8 mouse cellular contexts compared by ENCODE assay signal in the genomic region with DNA sequence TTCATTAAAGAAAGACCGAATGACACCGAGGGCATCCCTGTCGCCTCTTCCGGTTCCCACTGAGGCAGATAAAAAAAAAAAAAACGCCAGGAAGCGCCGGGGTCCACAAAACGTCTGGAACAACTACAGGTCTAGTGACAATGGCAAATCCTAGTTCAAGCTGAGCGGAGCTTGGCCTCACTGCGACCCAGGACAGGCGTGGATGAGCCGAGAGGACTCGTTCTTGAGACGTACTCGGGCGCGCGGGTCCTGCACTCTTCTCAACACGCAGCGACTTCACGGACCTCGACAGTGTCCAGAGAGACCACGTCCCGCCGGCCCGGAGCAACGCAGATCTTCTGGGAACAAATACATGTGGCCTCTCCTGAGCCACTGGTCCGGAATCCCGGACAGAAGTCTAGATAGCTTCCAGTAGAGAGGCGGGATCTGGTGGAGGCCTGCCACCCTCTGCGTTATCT. TPM values are rescaled to one million over a fixed set of nuclear protein-coding genes. Genes with fewer than 3 reads are reported as not detected.
DNase-seq lines count a peak whose midpoint lies in the region; ATAC-seq and TF ChIP-seq lines count a peak whose summit lies in the region.

No protein-coding gene starts in this region.

- peaks cover 26% of the 10 kb centered on the region for H3K27me3 ChIP-seq in kidney, embryonic 14.5 days (ENCODE audit: control insufficient read depth, insufficient read depth, low read length)
- H3K27me3 ChIP-seq in kidney, adult 2 months (replicated peaks; ENCODE audit: control insufficient read depth, insufficient read depth, low read length), result peaks cover 4% of the 10 kb centered on the region
- peaks cover 49% of the 10 kb centered on the region for H3K27me3 ChIP-seq in heart, embryonic 15.5 days
- peaks cover 13% of the 10 kb centered on the region; the same call in 1 of the 2 replicates for H3K27me3 ChIP-seq in liver, adult 2 months (ENCODE audit: control insufficient read depth, insufficient read depth, low read length)
- H3K27me3 ChIP-seq in neural tube, embryonic 12.5 days (replicated peaks), result peaks cover 34% of the 10 kb centered on the region

- no peaks in the 10 kb centered on the region for H3K4me1 ChIP-seq in kidney, embryonic 14.5 days (ENCODE audit: control insufficient read depth, insufficient read depth, low read length)
- no peaks in the 10 kb centered on the region for H3K4me1 ChIP-seq in kidney, adult 2 months (ENCODE audit: control insufficient read depth, insufficient read depth, low read length)
- H3K4me1 ChIP-seq in heart, embryonic 15.5 days (replicated peaks), result peaks cover 12% of the 10 kb centered on the region
- no peaks in the 10 kb centered on the region for H3K4me1 ChIP-seq in liver, adult 2 months (ENCODE audit: control insufficient read depth, insufficient read depth, low read length)
- no peaks in the 10 kb centered on the region; the same call in 1 of the 2 replicates for H3K4me1 ChIP-seq in neural tube, embryonic 12.5 days

- peak overlapping the region; percentile 71 for H3K4me2 ChIP-seq in kidney, embryonic 14.5 days (replicated peaks; ENCODE audit: low read depth, low read length)
- peak overlapping the region; percentile 89 for H3K4me2 ChIP-seq in heart, embryonic 15.5 days
- peak overlapping the region; percentile 77 for H3K4me2 ChIP-seq in neural tube, embryonic 12.5 days (replicated peaks)

- H3K36me3 ChIP-seq in kidney, embryonic 14.5 days (ENCODE audit: control insufficient read depth, insufficient read depth, low read length), result no peaks in the 10 kb centered on the region
- H3K36me3 ChIP-seq in kidney, adult 2 months (ENCODE audit: control insufficient read depth, insufficient read depth, low read length), result no peaks in the 10 kb centered on the region
- no peaks in the 10 kb centered on the region for H3K36me3 ChIP-seq in heart, embryonic 15.5 days
- no peaks in the 10 kb centered on the region for H3K36me3 ChIP-seq in liver, adult 2 months (ENCODE audit: control insufficient read depth, insufficient read depth, low read length)
- H3K36me3 ChIP-seq in neural tube, embryonic 12.5 days, result no peaks in the 10 kb centered on the region

- ATAC-seq in kidney, embryonic 14.5 days (ENCODE audit: low FRiP score, low TSS enrichment), result 0 out of 2 replicates have a peak, but pooled peaks have one; percentile 58
- ATAC-seq in heart, embryonic 15.5 days (replicated peaks; ENCODE audit: insufficient number of reproducible peaks, insufficient read depth, low FRiP score, low read depth), result no peak
- no peak for ATAC-seq in neural tube, embryonic 12.5 days (ENCODE audit: low FRiP score, low read depth)

- TF ChIP-seq POLR2A in kidney, adult 2 months (IDR thresholded peaks at IDR 0.05; ENCODE audit: low read depth, low read length), result no peak
- no peak for TF ChIP-seq POLR2A in liver, adult 2 months (IDR thresholded peaks at IDR 0.05; ENCODE audit: extremely low read depth, insufficient read depth, low read length)

- 0 out of 2 replicates have a peak, but pooled peaks cover 2% of the 10 kb centered on the region for H3K9me3 ChIP-seq in kidney, embryonic 14.5 days (ENCODE audit: control insufficient read depth, low read length)
- H3K9me3 ChIP-seq in heart, embryonic 15.5 days (replicated peaks), result no peaks in the 10 kb centered on the region
- 0 out of 2 replicates have a peak, but pooled peaks cover 2% of the 10 kb centered on the region for H3K9me3 ChIP-seq in neural tube, embryonic 12.5 days

- no peak overlapping the region for H3K27ac ChIP-seq in kidney, embryonic 14.5 days (ENCODE audit: low read depth, low read length)
- H3K27ac ChIP-seq in kidney, adult 2 months (ENCODE audit: insufficient read depth, low read depth, low read length), result no peak overlapping the region
- no peak overlapping the region for H3K27ac ChIP-seq in heart, embryonic 15.5 days
- no peak overlapping the region for H3K27ac ChIP-seq in liver, adult 2 months (replicated peaks; ENCODE audit: insufficient read depth, low read depth, low read length)
- H3K27ac ChIP-seq in neural tube, embryonic 12.5 days, result no peak overlapping the region

- TF ChIP-seq CTCF in kidney, adult 2 months (conservative IDR thresholded peaks at IDR 0.05; ENCODE audit: insufficient read depth, insufficient read length, low read depth, low read length), result no peak
- TF ChIP-seq CTCF in liver, adult 2 months (IDR thresholded peaks at IDR 0.05; ENCODE audit: low read depth, low read length), result no peak

- peak overlapping the region; percentile 35; the same call in 1 of the 2 replicates for H3K9ac ChIP-seq in kidney, embryonic 14.5 days (ENCODE audit: low read depth, low read length)
- peak overlapping the region; percentile 38 for H3K9ac ChIP-seq in heart, embryonic 15.5 days
- no peak overlapping the region for H3K9ac ChIP-seq in liver, adult 2 months (ENCODE audit: low read depth, low read length)
- H3K9ac ChIP-seq in neural tube, embryonic 12.5 days, result 0 out of 2 replicates have a peak overlapping the region, but pooled peaks have one; percentile 13

- H3K4me3 ChIP-seq in kidney, embryonic 14.5 days (ENCODE audit: low read length), result peak overlapping the region; percentile 43
- no peak overlapping the region; the same call in 1 of the 2 replicates for H3K4me3 ChIP-seq in kidney, adult 2 months (ENCODE audit: insufficient read depth, low read depth, low read length)
- H3K4me3 ChIP-seq in heart, embryonic 15.5 days, result peak overlapping the region; percentile 54
- H3K4me3 ChIP-seq in liver, adult 2 months (ENCODE audit: insufficient read depth, low read depth, low read length), result peak overlapping the region; percentile 5; the same call in 1 of the 2 replicates
- peak overlapping the region; percentile 35 for H3K4me3 ChIP-seq in neural tube, embryonic 12.5 days

- no peaks in the 10 kb centered on the region for H3K79me2 ChIP-seq in liver, adult 2 months (ENCODE audit: control insufficient read depth, insufficient read depth, low read length)

- under 1% methylated on average over 31 of the region's 31 CpGs for WGBS in kidney, embryonic 14.5 days
- WGBS in kidney, adult 2 months, result 1% methylated on average over 31 of the region's 31 CpGs
- under 1% methylated on average over 31 of the region's 31 CpGs for WGBS in heart, embryonic 15.5 days
- WGBS in liver, adult 2 months, result 1% methylated on average over 31 of the region's 31 CpGs
- WGBS in neural tube, embryonic 12.5 days, result under 1% methylated on average over 31 of the region's 31 CpGs

- no peak for DNase-seq in kidney, adult 2 months
- peak; percentile 53 for DNase-seq in ZHBTc4 (ENCODE audit: low read depth, low spot score)
- no peak for DNase-seq in liver, adult 2 months (ENCODE audit: extremely low read depth, low read depth, low spot score)
- no peak for DNase-seq in gastrocnemius, postnatal 25 days
- DNase-seq in cerebellum, adult 11 months, result no peak

RNA-seq across cellular contexts. Expression of a gene that starts 27.3 kb away (rescaled TPM):
- 43.9 and 55.5 TPM in 2 replicates for polyA plus RNA-seq in kidney, embryonic 14.5 days (2014; fragmentation: Nextera tagmentation; extraction: Ambion mirVana)
- polyA plus RNA-seq in kidney, adult 2 months (2012; rRNA removed), result 1.1 and 1.9 TPM in 2 replicates
- 33.4 and 39.1 TPM in 2 replicates for polyA plus RNA-seq in heart, embryonic 15.5 days (2015; fragmentation: Nextera tagmentation; extraction: Ambion mirVana)
- total RNA-seq in liver, adult 2 months (2014; rRNA removed), result 8.1 and 9.7 TPM in 2 replicates
- polyA plus RNA-seq in liver, adult 2 months (2012; rRNA removed), result 0.60 and 1.3 TPM in 2 replicates
- 51.9 and 57.7 TPM in 2 replicates for polyA plus RNA-seq in neural tube, embryonic 12.5 days (2016; fragmentation: Nextera tagmentation; extraction: Ambion mirVana)
- 10 to 100 TPM in 1 of 2 experiments, 1 to 10 TPM in 1; 8.8 to 10.3 TPM for total RNA-seq in gastrocnemius, postnatal 25 days (2021)

RNA-seq across cellular contexts. Expression of a gene that starts 27.4 kb away (rescaled TPM):
- polyA plus RNA-seq in kidney, embryonic 14.5 days (2014; fragmentation: Nextera tagmentation; extraction: Ambion mirVana), result 12.5 and 13.5 TPM in 2 replicates
- 3.3 and 3.9 TPM in 2 replicates for polyA plus RNA-seq in kidney, adult 2 months (2012; rRNA removed)
- polyA plus RNA-seq in heart, embryonic 15.5 days (2015; fragmentation: Nextera tagmentation; extraction: Ambion mirVana), result 8.1 and 8.2 TPM in 2 replicates
- 3.5 and 3.7 TPM in 2 replicates for total RNA-seq in liver, adult 2 months (2014; rRNA removed)
- 2.1 TPM in 2 replicates for polyA plus RNA-seq in liver, adult 2 months (2012; rRNA removed)
- polyA plus RNA-seq in neural tube, embryonic 12.5 days (2016; fragmentation: Nextera tagmentation; extraction: Ambion mirVana), result 11.4 TPM in 2 replicates
- 1 to 10 TPM; 2.9 to 3.7 TPM for total RNA-seq in gastrocnemius, postnatal 25 days (2021)

Comparison
In these comparisons a context has a peak if more than half of its experiments do, and no peak if none do; other contexts are left out.
1. RNA of a gene that starts 27.3 kb away (polyA plus RNA-seq): 43.9 to 55.5 TPM in kidney, embryonic 14.5 days, 51.9 to 57.7 TPM in neural tube, embryonic 12.5 days and 33.4 to 39.1 TPM in heart, embryonic 15.5 days; 1.1 to 1.9 TPM in kidney, adult 2 months and 0.60 to 1.3 TPM in liver, adult 2 months; every median in the first group is over 10 times any median in the second.
2. Peak in every context shown above with its lines, with median percentiles within 50 percentile points of each other: H3K4me2 ChIP-seq.